Mouse (Mus musculus) myocyte (in vitro differentiated cells): ENCODE data around the gene Ube2m.

ENCODE experiments used
- POLR2A ChIP-seq: IDR thresholded peaks from one replicate; pipeline ENCODE4 v1.6.1; 2011; ENCODE audit warnings: low read depth, mild to moderate bottlenecking, control low read depth, moderate library complexity; ENCODE audit not compliant: insufficient read length
- POLR2AphosphoS2 ChIP-seq: IDR thresholded peaks from one replicate; pipeline ENCODE4 v1.6.1; 2011; ENCODE audit warnings: low read depth, control low read depth; ENCODE audit not compliant: insufficient read length

DNA sequence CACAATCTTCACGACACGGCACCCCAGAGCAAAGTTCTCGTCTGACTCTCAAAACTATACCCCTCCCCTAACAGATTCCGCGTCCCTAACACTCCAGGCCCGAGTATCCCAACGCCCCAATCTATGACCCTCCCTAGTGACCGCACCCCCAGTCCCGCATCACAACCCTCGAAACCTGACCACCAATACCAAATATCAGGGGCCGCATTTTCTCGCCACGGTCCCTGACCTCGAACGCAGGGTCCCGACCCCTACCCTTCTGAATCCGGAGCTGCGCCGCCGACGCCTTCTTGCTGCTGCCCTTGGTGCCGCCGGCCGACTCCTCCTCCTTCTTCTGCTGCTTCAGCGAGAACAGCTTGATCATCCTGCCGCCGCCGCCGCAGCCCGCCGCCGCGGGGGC lies 709 bp downstream of the Ube2m start:
- TF ChIP-seq POLR2AphosphoS2 (no peak), POLR2A (no peak)
